ENCODE assay signal across 7 mouse cellular contexts in genomic region chr10:99203577-99204487, GRCm38 (mm10). TPM values are rescaled to one million over a fixed set of nuclear protein-coding genes. Genes with fewer than 3 reads are reported as not detected.
DNase-seq lines count a peak whose midpoint lies in the region; ATAC-seq and TF ChIP-seq lines count a peak whose summit lies in the region.

No protein-coding gene starts in this region.

- H3K36me3 ChIP-seq in heart, embryonic 11.5 days (ENCODE audit: control insufficient read depth, insufficient read depth, low read length) = no peaks in the 10 kb centered on the region
- no peaks in the 10 kb centered on the region for H3K36me3 ChIP-seq in kidney, postnatal 0 days (ENCODE audit: insufficient read depth, low read length)
- H3K36me3 ChIP-seq in macrophage (ENCODE audit: inconsistent target) = no peaks in the 10 kb centered on the region
- no peaks in the 10 kb centered on the region for H3K36me3 ChIP-seq in stomach, embryonic 16.5 days (ENCODE audit: control insufficient read depth, insufficient read depth, low read length)

- peak; percentile 37; the same call in 1 of the 2 replicates for ATAC-seq in heart, embryonic 11.5 days (replicated peaks; ENCODE audit: insufficient number of reproducible peaks, low FRiP score, low TSS enrichment)
- peak; percentile 52 for ATAC-seq in kidney, postnatal 0 days (replicated peaks; ENCODE audit: low FRiP score, low read depth)
- ATAC-seq in stomach, embryonic 16.5 days (ENCODE audit: insufficient read depth, low FRiP score) = peak; percentile 56; the same call in 1 of the 2 replicates

- no peaks in the 10 kb centered on the region for H3K27me3 ChIP-seq in heart, embryonic 11.5 days (ENCODE audit: control insufficient read depth, insufficient read depth, low read length)
- H3K27me3 ChIP-seq in kidney, postnatal 0 days (ENCODE audit: insufficient read depth, low read length) = no peaks in the 10 kb centered on the region
- no peaks in the 10 kb centered on the region for H3K27me3 ChIP-seq in stomach, embryonic 16.5 days (ENCODE audit: control insufficient read depth, insufficient read depth, low read length)

- H3K4me1 ChIP-seq in bone marrow macrophage, adult 2 months (ENCODE audit: control insufficient read depth, insufficient read depth, low read length) = peaks cover 28% of the 10 kb centered on the region
- peaks cover 7% of the 10 kb centered on the region for H3K4me1 ChIP-seq in heart, embryonic 11.5 days (ENCODE audit: control insufficient read depth, insufficient read depth, low read length)
- H3K4me1 ChIP-seq in kidney, postnatal 0 days (replicated peaks; ENCODE audit: insufficient read depth, low read length) = peaks cover 4% of the 10 kb centered on the region
- H3K4me1 ChIP-seq in stomach, embryonic 16.5 days (ENCODE audit: control insufficient read depth, insufficient read depth, low read length) = peaks cover 21% of the 10 kb centered on the region

- H3K79me2 ChIP-seq in macrophage (ENCODE audit: inconsistent target) = no peaks in the 10 kb centered on the region

- H3K27ac ChIP-seq in bone marrow macrophage, adult 2 months (ENCODE audit: insufficient read depth, low read depth, low read length) = peak overlapping the region; percentile 82
- H3K27ac ChIP-seq in heart, embryonic 11.5 days (ENCODE audit: low read depth, low read length) = peak overlapping the region; percentile 89
- peak overlapping the region; percentile 89 for H3K27ac ChIP-seq in kidney, postnatal 0 days
- peak overlapping the region; percentile 84 for H3K27ac ChIP-seq in macrophage
- H3K27ac ChIP-seq in stomach, embryonic 16.5 days (ENCODE audit: low read length) = peak overlapping the region; percentile 77

- peak overlapping the region; percentile 75 for H3K4me2 ChIP-seq in heart, embryonic 11.5 days
- H3K4me2 ChIP-seq in kidney, postnatal 0 days (ENCODE audit: low read length) = peak overlapping the region; percentile 56
- peak overlapping the region; percentile 64 for H3K4me2 ChIP-seq in stomach, embryonic 16.5 days (ENCODE audit: low read depth, low read length)

- peak; percentile 63 for DNase-seq in MN1 (ENCODE audit: low spot score)
- peak; percentile 83 for DNase-seq in kidney, postnatal 0 days (ENCODE audit: low spot score)
- no peak for DNase-seq in thymus, postnatal 36 days

- no peak for TF ChIP-seq CTCF in bone marrow macrophage, adult 2 months (IDR thresholded peaks at IDR 0.05; ENCODE audit: low read depth, low read length)
- TF ChIP-seq CTCF in kidney, postnatal 0 days (IDR thresholded peaks at IDR 0.05; ENCODE audit: low read depth) = no peak

- H3K4me3 ChIP-seq in bone marrow macrophage, adult 2 months (ENCODE audit: insufficient read depth, low read length) = peak overlapping the region; percentile 57
- peak overlapping the region; percentile 38 for H3K4me3 ChIP-seq in heart, embryonic 11.5 days (ENCODE audit: low read depth, low read length)
- peak overlapping the region; percentile 24 for H3K4me3 ChIP-seq in kidney, postnatal 0 days (replicated peaks; ENCODE audit: low read depth, low read length)
- peak overlapping the region; percentile 30 for H3K4me3 ChIP-seq in macrophage (ENCODE audit: inconsistent target)
- H3K4me3 ChIP-seq in stomach, embryonic 16.5 days (replicated peaks; ENCODE audit: low read length) = peak overlapping the region; percentile 41

- WGBS in heart, embryonic 11.5 days (ENCODE audit: insufficient replicate concordance) = 2% methylated on average over 29 of the region's 29 CpGs
- 4% methylated on average over 29 of the region's 29 CpGs for WGBS in kidney, postnatal 0 days
- 20% methylated on average over 29 of the region's 29 CpGs for WGBS in macrophage (ENCODE audit: missing documents)
- WGBS in stomach, embryonic 16.5 days = 5% methylated on average over 29 of the region's 29 CpGs

- no peaks in the 10 kb centered on the region for H3K9me3 ChIP-seq in heart, embryonic 11.5 days (replicated peaks; ENCODE audit: control insufficient read depth, low read length)
- no peaks in the 10 kb centered on the region for H3K9me3 ChIP-seq in kidney, postnatal 0 days (replicated peaks; ENCODE audit: low read length)
- H3K9me3 ChIP-seq in stomach, embryonic 16.5 days (replicated peaks; ENCODE audit: control insufficient read depth, low read length) = no peaks in the 10 kb centered on the region

- no peak for TF ChIP-seq POLR2A in bone marrow macrophage, adult 2 months (IDR thresholded peaks at IDR 0.05; ENCODE audit: borderline replicate concordance, low read depth, low read length)

- H3K9ac ChIP-seq in heart, embryonic 11.5 days (ENCODE audit: low read depth, low read length) = peak overlapping the region; percentile 72
- peak overlapping the region; percentile 49 for H3K9ac ChIP-seq in kidney, postnatal 0 days (ENCODE audit: low read depth, low read length)
- H3K9ac ChIP-seq in stomach, embryonic 16.5 days (ENCODE audit: low read length) = peak overlapping the region; percentile 72

RNA-seq across cellular contexts. Expression of gene Dusp6, which starts 59.2 kb away (rescaled TPM):
- 36.1 and 40.0 TPM in 2 replicates for polyA plus RNA-seq in bone marrow macrophage, adult 2 months (2012; ENCODE audit: insufficient read depth, insufficient read length, missing spikeins)
- 45.5 and 59.9 TPM in 2 replicates for polyA plus RNA-seq in heart, embryonic 11.5 days (2014; fragmentation: Nextera tagmentation; extraction: Ambion mirVana)
- polyA plus RNA-seq in kidney, postnatal 0 days (2015; fragmentation: Nextera tagmentation; extraction: Ambion mirVana) = 70.2 and 73.4 TPM in 2 replicates
- total RNA-seq in macrophage (2018; cell fraction: chromatin; rRNA removed) = 10 to 100 TPM in 5 of 26 experiments, 1 to 10 TPM in 18, under 1 TPM in 3; 0.54 to 35.4 (median 3.9) TPM
- 10 to 100 TPM in 15 of 26 experiments, 1 to 10 TPM in 11; 1.7 to 21.0 (median 10.7) TPM for total RNA-seq in macrophage (2018; cell fraction: cytosol; rRNA removed)
- 100 to 1,000 TPM in 1 of 26 experiments, 10 to 100 TPM in 6, 1 to 10 TPM in 19; 1.8 to 134 (median 8.0) TPM for total RNA-seq in macrophage (2018; cell fraction: nucleus; rRNA removed)
- polyA plus RNA-seq in macrophage (2018) = 5.0 to 150 TPM (median 6.0 TPM) in 3 replicates
- 39.7 and 40.8 TPM in 2 replicates for polyA plus RNA-seq in stomach, embryonic 16.5 days (2015; fragmentation: Nextera tagmentation; extraction: Ambion mirVana)

Comparison
In these comparisons a context has a peak if more than half of its experiments do, and no peak if none do; other contexts are left out.
1. DNase-seq: peak in MN1 (single experiment) and kidney, postnatal 0 days (single experiment); none in thymus, postnatal 36 days (0 of 2).
2. Peak in every context shown above with its lines, with median percentiles within 50 percentile points of each other: H3K27ac ChIP-seq, H3K4me3 ChIP-seq, ATAC-seq, H3K4me2 ChIP-seq and H3K9ac ChIP-seq.